Mouse (Mus musculus): ENCODE measurements at regions not wholly inside any gene's neighbourhood (a gene's known extent, or its start where the extent isn't known, plus 50 kb on each side); places are given as distances from the start of the nearest gene placed in this dataset.

- ATAC-seq (ENCODE audit: insufficient read depth) = no peak
- no peak overlapping the region for H3K4me2 ChIP-seq
- 25% methylated on average over 3 of the region's 3 CpGs for WGBS (ENCODE audit: insufficient replicate concordance)
- no peaks in the 10 kb centered on the region for H3K27me3 ChIP-seq
- H3K9ac ChIP-seq = no peak overlapping the region
- no peaks in the 10 kb centered on the region for H3K4me1 ChIP-seq (replicated peaks)
- H3K27ac ChIP-seq (replicated peaks) = no peak overlapping the region
- no peaks in the 10 kb centered on the region for H3K36me3 ChIP-seq (replicated peaks)
- H3K9me3 ChIP-seq (replicated peaks) = no peaks in the 10 kb centered on the region
- no peak overlapping the region for H3K4me3 ChIP-seq (replicated peaks)
These were observed 178.2 kb downstream of the Parm1 start for GRCm38 (mm10) chr5:91695632-91696031.

GRCm38 (mm10) chr5:91693277-91693676 lies 175.9 kb downstream of the Parm1 start:
- no peaks in the 10 kb centered on the region for H3K4me1 ChIP-seq (replicated peaks)
- H3K36me3 ChIP-seq (replicated peaks) = no peaks in the 10 kb centered on the region
- H3K27ac ChIP-seq (replicated peaks) = no peak overlapping the region
- H3K27me3 ChIP-seq = no peaks in the 10 kb centered on the region
- H3K4me3 ChIP-seq (replicated peaks) = no peak overlapping the region
- H3K4me2 ChIP-seq = no peak overlapping the region
- no peak overlapping the region for H3K9ac ChIP-seq
- 74% methylated on average over 11 of the region's 11 CpGs for WGBS (ENCODE audit: insufficient replicate concordance)
- H3K9me3 ChIP-seq (replicated peaks) = no peaks in the 10 kb centered on the region
- no peak for ATAC-seq (ENCODE audit: insufficient read depth)

GRCm38 (mm10) chr5:91692292-91692691 lies 174.9 kb downstream of the Parm1 start:
- Histone ChIP-seq H3K27me3 (no peaks in the 10 kb centered on the region), H3K4me2 (no peak overlapping the region), H3K9me3 (replicated peaks) (no peaks in the 10 kb centered on the region), H3K4me1 (replicated peaks) (no peaks in the 10 kb centered on the region), H3K36me3 (replicated peaks) (no peaks in the 10 kb centered on the region), H3K27ac (replicated peaks) (no peak overlapping the region), H3K4me3 (replicated peaks) (no peak overlapping the region), H3K9ac (no peak overlapping the region)
- ATAC-seq (ENCODE audit: insufficient read depth) = no peak
- 48% methylated on average over 6 of the region's 6 CpGs for WGBS (ENCODE audit: insufficient replicate concordance)

GRCm38 (mm10) chr5:91678727-91679126 lies 161.3 kb downstream of the Parm1 start:
- H3K4me1 ChIP-seq (replicated peaks) = no peaks in the 10 kb centered on the region
- H3K36me3 ChIP-seq (replicated peaks) = no peaks in the 10 kb centered on the region
- ATAC-seq (ENCODE audit: insufficient read depth) = no peak
- H3K4me2 ChIP-seq = no peak overlapping the region
- H3K9ac ChIP-seq = no peak overlapping the region
- no peak overlapping the region for H3K27ac ChIP-seq (replicated peaks)
- WGBS (ENCODE audit: insufficient replicate concordance) = 66% methylated on average over 6 of the region's 6 CpGs
- H3K9me3 ChIP-seq (replicated peaks) = no peaks in the 10 kb centered on the region
- no peaks in the 10 kb centered on the region for H3K27me3 ChIP-seq
- H3K4me3 ChIP-seq (replicated peaks) = no peak overlapping the region
